Mouse (Mus musculus): ENCODE measurements around the gene Naip1.

- no peak for TF ChIP-seq POLR2A (IDR thresholded peaks at IDR 0.05; ENCODE audit: insufficient read depth, low read depth, low read length)
- TF ChIP-seq CTCF (IDR thresholded peaks at IDR 0.05) = no peak
- TF ChIP-seq EP300 (IDR thresholded peaks at IDR 0.05; ENCODE audit: insufficient read depth, low read depth, low read length) = no peak
These were observed 42.7 kb upstream of the Naip1 start for GRCm38 (mm10) chr13:100495337-100495736.
